Mouse (Mus musculus): ENCODE results near the gene Aacs. TPM values are rescaled to one million over a fixed set of nuclear protein-coding genes. Genes with fewer than 3 reads are reported as not detected.
A peak's percentile ranks its signal among the peaks of the same experiment; 100 is the strongest.

Gene Aacs
- polyA plus RNA-seq, 1 experiment from 2014 or later: 51.8 TPM

DNA sequence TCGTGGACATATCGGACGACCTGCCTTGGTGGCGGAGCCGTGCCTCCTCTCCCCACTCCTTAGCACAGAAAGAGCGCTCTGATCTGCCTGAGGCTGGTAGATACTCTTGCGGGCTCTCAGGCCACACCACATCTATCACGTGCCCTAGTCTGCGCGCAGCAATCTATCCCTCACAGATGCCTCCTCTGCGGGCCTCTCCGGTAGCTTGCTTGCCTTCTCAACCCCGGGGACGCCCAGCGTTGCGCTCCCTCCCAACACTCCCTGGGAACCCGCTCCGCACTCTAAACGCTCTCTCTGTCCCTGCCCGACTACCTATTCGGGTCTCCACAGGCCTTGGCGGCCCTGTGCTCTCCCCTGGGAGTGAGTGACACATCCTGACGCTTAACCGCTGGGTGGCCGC is 56.0 kb downstream of the Aacs start, which contains the start of gene Tmem132b:
Tmem132b (plus strand) TSS at position 141 of the 400 bp plus-strand sequence.
- Histone ChIP-seq H3K9ac (ENCODE audit: low read length) (peak within 1 kb of the TSS; percentile 72), H3K36me3 (ENCODE audit: control insufficient read depth, insufficient read depth, low read length) (no peaks in the 10 kb centered on the region), H3K27me3 (replicated peaks; ENCODE audit: control insufficient read depth, insufficient read depth, low read length) (peaks cover 38% of the 10 kb centered on the region), H3K4me1 (ENCODE audit: control insufficient read depth, insufficient read depth, low read length) (peaks cover 14% of the 10 kb centered on the region), H3K4me2 (ENCODE audit: low read length) (peak within 1 kb of the TSS; percentile 94), H3K4me3 (ENCODE audit: low read depth, low read length) (peak within 1 kb of the TSS; percentile 54), H3K9me3 (replicated peaks; ENCODE audit: control insufficient read depth, low read length) (no peaks in the 10 kb centered on the region), H3K27ac (ENCODE audit: low read depth, low read length) (peak within 1 kb of the TSS; percentile 39; the same call in 1 of the 2 replicates)
- ATAC-seq: peak; percentile 40; the same call in 1 of the 2 replicates
- WGBS: 5% methylated on average over 24 of the region's 25 CpGs
- DNase-seq (ENCODE audit: low spot score): peak; percentile 57

DNA sequence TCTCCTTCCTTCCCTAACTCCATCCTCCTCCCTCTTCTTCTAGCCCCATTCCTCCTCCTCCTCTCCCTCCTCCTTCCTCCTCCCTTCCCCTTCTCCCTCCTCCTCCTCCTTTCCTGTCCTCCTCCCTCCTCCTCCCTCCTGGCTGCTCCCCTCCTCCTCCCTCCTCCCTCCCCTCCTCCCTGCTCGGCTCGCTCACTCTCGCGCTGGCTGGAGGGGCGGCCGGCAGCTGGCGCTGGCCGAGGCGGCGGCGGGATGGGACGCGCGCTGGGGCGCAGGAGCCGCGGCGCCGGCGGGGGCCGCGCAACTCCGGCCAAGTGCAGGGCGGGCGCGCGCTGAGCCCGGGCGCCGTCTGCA is 56.6 kb downstream of the Aacs start:
- peak overlapping the region; percentile 72 for H3K9ac ChIP-seq (ENCODE audit: low read length)
- ATAC-seq (peak; percentile 80), DNase-seq (ENCODE audit: low spot score) (peak; percentile 75)
- peaks cover 38% of the 10 kb centered on the region for H3K27me3 ChIP-seq (replicated peaks; ENCODE audit: control insufficient read depth, insufficient read depth, low read length)
- 0% methylated on average over 29 of the region's 30 CpGs for WGBS
- peaks cover 14% of the 10 kb centered on the region for H3K4me1 ChIP-seq (ENCODE audit: control insufficient read depth, insufficient read depth, low read length)
- H3K4me3 ChIP-seq (ENCODE audit: low read depth, low read length): peak overlapping the region; percentile 54
- no peaks in the 10 kb centered on the region for H3K36me3 ChIP-seq (ENCODE audit: control insufficient read depth, insufficient read depth, low read length)
- no peaks in the 10 kb centered on the region for H3K9me3 ChIP-seq (replicated peaks; ENCODE audit: control insufficient read depth, low read length)
- H3K4me2 ChIP-seq (ENCODE audit: low read length): peak overlapping the region; percentile 94
- 0 out of 2 replicates have a peak overlapping the region, but pooled peaks have one; percentile 39 for H3K27ac ChIP-seq (ENCODE audit: low read depth, low read length)

DNA sequence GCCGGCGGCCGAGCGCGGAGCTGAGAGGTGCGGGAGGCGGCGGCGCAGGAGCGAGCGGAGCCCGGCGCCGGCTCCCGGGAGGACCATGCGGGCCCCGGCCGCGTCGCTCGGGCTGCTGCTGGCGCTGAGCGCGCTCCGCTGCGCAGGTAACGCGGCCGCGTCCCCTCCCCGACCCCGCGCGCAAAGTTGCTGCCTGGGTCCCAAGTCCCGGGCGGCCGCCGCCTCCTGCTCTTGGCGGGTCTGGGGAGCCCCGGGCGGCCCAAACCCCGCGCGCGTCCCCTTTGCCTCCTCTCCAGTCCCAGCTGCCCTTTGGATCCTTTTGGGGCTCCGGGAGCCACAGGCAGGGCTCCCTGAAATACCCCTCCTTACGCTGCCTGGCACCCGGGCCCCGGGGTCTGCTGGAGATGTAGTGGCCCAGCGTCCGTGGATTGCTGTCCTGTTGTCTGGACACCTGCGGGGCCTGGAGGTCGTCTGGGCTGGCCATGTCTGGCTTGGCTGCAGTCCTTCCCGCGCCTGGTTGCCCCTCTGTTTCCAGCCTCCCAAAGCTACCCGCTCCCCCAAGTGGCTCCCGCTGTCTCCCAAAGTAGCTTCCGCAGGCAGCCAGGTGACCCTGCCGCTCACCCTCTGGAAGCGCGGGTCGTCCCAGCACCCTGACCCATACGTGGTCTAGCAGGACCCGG is 57.1 kb downstream of the Aacs start:
- H3K27me3 ChIP-seq (replicated peaks; ENCODE audit: control insufficient read depth, insufficient read depth, low read length): peaks cover 38% of the 10 kb centered on the region
- no peaks in the 10 kb centered on the region for H3K9me3 ChIP-seq (replicated peaks; ENCODE audit: control insufficient read depth, low read length)
- DNase-seq (ENCODE audit: low spot score) (peak; percentile 29), ATAC-seq (peak; percentile 38)
- peak overlapping the region; percentile 54 for H3K4me3 ChIP-seq (ENCODE audit: low read depth, low read length)
- H3K36me3 ChIP-seq (ENCODE audit: control insufficient read depth, insufficient read depth, low read length): no peaks in the 10 kb centered on the region
- H3K4me2 ChIP-seq (ENCODE audit: low read length): peak overlapping the region; percentile 94
- peak overlapping the region; percentile 72 for H3K9ac ChIP-seq (ENCODE audit: low read length)
- 1% methylated on average over 34 of the region's 64 CpGs for WGBS
- peaks cover 14% of the 10 kb centered on the region for H3K4me1 ChIP-seq (ENCODE audit: control insufficient read depth, insufficient read depth, low read length)
- peak overlapping the region; percentile 39; the same call in 1 of the 2 replicates for H3K27ac ChIP-seq (ENCODE audit: low read depth, low read length)

DNA sequence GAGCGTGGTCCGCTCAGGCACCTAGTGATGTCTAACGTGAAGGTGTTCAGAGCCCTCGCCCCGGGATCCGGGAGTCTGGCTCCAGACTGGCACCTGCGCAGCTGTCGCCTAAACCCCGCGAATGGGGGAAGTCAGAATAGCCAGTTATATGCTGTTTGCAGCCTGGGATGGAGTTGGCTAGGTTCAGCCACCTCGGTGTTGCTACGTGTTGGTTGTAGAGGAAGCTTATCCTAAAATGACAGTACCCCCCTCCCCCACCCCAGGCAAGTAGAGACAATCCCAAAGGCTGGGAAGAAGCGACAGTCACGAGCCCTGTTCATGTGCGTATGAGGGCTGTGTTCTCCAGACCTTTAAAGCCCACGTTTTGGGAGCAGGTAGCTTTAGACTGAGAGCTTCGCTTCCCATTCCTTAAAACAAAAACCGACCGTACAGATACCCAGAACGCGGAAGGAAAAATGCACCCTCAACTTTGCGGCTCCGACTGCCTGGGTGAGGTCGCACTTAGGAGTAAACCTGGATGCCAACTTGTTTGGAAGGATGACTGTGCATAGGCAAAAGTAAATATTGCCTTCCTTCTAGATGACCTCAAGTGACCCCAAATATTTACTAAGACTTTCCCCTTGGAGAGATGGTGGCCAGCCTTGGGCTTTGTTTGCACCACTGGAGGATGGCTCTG is 57.7 kb downstream of the Aacs start:
- peak overlapping the region; percentile 94 for H3K4me2 ChIP-seq (ENCODE audit: low read length)
- H3K4me3 ChIP-seq (ENCODE audit: low read depth, low read length): peak overlapping the region; percentile 54
- peaks cover 35% of the 10 kb centered on the region for H3K27me3 ChIP-seq (replicated peaks; ENCODE audit: control insufficient read depth, insufficient read depth, low read length)
- H3K9ac ChIP-seq (ENCODE audit: low read length): peak overlapping the region; percentile 72
- peaks cover 14% of the 10 kb centered on the region for H3K4me1 ChIP-seq (ENCODE audit: control insufficient read depth, insufficient read depth, low read length)
- DNase-seq (ENCODE audit: low spot score) (peak; percentile 40), ATAC-seq (0 out of 2 replicates have a peak, but pooled peaks have one; percentile 2)
- WGBS: 2% methylated on average over 24 of the region's 24 CpGs
- no peaks in the 10 kb centered on the region for H3K36me3 ChIP-seq (ENCODE audit: control insufficient read depth, insufficient read depth, low read length)
- no peak overlapping the region for H3K27ac ChIP-seq (ENCODE audit: low read depth, low read length)
- no peaks in the 10 kb centered on the region for H3K9me3 ChIP-seq (replicated peaks; ENCODE audit: control insufficient read depth, low read length)

DNA sequence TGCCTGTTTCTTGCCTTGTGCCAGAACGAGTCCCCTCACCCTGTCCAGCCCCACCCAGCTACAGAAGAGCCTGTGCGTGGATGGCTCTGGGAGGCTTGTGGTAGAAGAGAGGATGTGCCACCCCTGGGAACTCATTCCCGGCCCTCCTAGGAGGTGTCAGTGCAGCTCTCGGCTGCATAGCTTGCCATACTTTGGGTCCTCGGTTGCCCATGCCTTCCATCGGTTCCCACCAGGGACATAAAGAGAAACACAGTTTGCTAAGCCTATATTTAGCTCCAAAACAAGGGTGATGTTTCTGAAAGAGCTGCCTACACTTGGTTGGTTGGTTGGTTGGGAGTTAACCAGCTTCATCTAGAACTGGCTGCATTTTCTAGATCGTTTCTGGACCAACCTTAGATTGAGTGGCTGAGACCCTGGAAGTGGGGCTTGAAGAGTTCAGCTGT is 58.6 kb downstream of the Aacs start:
- H3K9ac ChIP-seq (ENCODE audit: low read length): peak overlapping the region; percentile 72; the same call in 1 of the 2 replicates
- no peak overlapping the region for H3K27ac ChIP-seq (ENCODE audit: low read depth, low read length)
- 10% methylated on average over 7 of the region's 7 CpGs for WGBS

DNA sequence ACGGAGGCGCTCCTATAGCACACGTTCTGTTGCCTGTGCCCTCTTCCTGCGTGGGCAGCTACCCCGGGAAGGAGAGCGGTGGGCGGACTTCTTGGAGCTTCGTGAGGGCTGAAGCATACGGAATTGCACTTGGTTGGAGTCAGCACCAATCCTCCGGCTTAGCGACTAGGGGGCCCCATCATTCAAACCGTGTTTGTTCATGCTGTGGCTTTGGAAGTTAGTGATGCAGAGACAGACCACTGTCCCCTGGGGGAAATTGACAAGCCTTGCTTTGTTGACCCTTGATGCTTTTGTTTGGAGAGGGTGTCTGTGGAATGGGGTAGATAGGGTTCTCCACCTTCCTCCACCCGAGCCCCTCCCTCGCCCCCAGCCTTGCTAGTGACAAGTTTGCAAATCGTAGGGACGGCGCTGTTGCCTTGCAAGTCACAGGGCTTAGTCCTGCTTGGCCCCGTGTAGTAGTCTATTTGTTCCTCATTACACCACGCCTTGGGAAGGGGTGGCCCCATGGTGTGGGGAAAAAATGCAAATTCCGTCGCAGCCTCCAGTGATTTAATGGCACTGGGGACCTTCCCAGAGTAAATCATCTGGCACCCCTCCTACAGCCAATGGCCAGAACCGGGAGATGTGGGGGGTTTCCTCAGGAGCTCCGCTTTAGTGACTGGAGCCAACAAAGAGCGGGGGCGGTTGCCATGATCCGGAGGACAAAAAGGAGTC is 59.2 kb downstream of the Aacs start:
- DNase-seq (ENCODE audit: low spot score) (peak; percentile 66), ATAC-seq (peak; percentile 30)
- H3K36me3 ChIP-seq (ENCODE audit: control insufficient read depth, insufficient read depth, low read length): no peaks in the 10 kb centered on the region
- WGBS: 1% methylated on average over 26 of the region's 26 CpGs
- H3K9ac ChIP-seq (ENCODE audit: low read length): peak overlapping the region; percentile 29; the same call in 1 of the 2 replicates
- no peaks in the 10 kb centered on the region for H3K9me3 ChIP-seq (replicated peaks; ENCODE audit: control insufficient read depth, low read length)
- H3K4me2 ChIP-seq (ENCODE audit: low read length): peak overlapping the region; percentile 94
- H3K4me3 ChIP-seq (ENCODE audit: low read depth, low read length): peak overlapping the region; percentile 54
- peaks cover 32% of the 10 kb centered on the region for H3K27me3 ChIP-seq (replicated peaks; ENCODE audit: control insufficient read depth, insufficient read depth, low read length)
- no peak overlapping the region for H3K27ac ChIP-seq (ENCODE audit: low read depth, low read length)
- peaks cover 14% of the 10 kb centered on the region for H3K4me1 ChIP-seq (ENCODE audit: control insufficient read depth, insufficient read depth, low read length)

More for the DNA sequence above, 58.6 kb downstream of the Aacs start:
- DNase-seq (ENCODE audit: low spot score) (no peak), ATAC-seq (no peak)
- H3K4me1 ChIP-seq (ENCODE audit: control insufficient read depth, insufficient read depth, low read length): peaks cover 14% of the 10 kb centered on the region
- no peaks in the 10 kb centered on the region for H3K36me3 ChIP-seq (ENCODE audit: control insufficient read depth, insufficient read depth, low read length)
- H3K9me3 ChIP-seq (replicated peaks; ENCODE audit: control insufficient read depth, low read length): no peaks in the 10 kb centered on the region
- peak overlapping the region; percentile 94 for H3K4me2 ChIP-seq (ENCODE audit: low read length)
- peak overlapping the region; percentile 54 for H3K4me3 ChIP-seq (ENCODE audit: low read depth, low read length)
- peaks cover 32% of the 10 kb centered on the region for H3K27me3 ChIP-seq (replicated peaks; ENCODE audit: control insufficient read depth, insufficient read depth, low read length)

DNA sequence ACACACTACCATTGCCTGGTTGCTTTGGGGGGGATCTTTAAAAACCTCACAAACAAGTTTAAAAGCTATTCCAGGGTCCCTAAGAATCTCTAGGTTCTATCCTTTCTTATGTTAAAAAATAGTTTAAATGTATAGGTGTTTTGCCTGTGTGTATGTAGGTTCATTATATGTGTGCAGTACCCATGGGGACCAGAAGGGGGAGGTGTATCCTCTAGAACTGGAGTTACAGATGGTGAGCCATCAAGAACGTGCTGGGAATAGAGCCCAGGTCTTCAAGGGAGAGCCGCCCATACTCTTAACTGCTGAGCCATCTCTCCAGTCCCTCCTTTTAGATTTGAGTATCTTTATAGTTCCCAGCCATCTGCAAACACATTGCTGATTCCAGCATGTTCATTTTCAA is 69.5 kb downstream of the Aacs start:
- ATAC-seq: no peak
- Histone ChIP-seq H3K4me3 (ENCODE audit: low read depth, low read length) (no peak overlapping the region), H3K27me3 (replicated peaks; ENCODE audit: control insufficient read depth, insufficient read depth, low read length) (no peaks in the 10 kb centered on the region), H3K36me3 (ENCODE audit: control insufficient read depth, insufficient read depth, low read length) (no peaks in the 10 kb centered on the region), H3K4me2 (ENCODE audit: low read length) (no peak overlapping the region), H3K27ac (ENCODE audit: low read depth, low read length) (no peak overlapping the region), H3K4me1 (ENCODE audit: control insufficient read depth, insufficient read depth, low read length) (peaks cover 2% of the 10 kb centered on the region; the same call in 1 of the 2 replicates), H3K9me3 (replicated peaks; ENCODE audit: control insufficient read depth, low read length) (no peaks in the 10 kb centered on the region), H3K9ac (ENCODE audit: low read length) (no peak overlapping the region)
- DNase-seq (ENCODE audit: low spot score): no peak
- 90% methylated on average over 2 of the region's 2 CpGs for WGBS

DNA sequence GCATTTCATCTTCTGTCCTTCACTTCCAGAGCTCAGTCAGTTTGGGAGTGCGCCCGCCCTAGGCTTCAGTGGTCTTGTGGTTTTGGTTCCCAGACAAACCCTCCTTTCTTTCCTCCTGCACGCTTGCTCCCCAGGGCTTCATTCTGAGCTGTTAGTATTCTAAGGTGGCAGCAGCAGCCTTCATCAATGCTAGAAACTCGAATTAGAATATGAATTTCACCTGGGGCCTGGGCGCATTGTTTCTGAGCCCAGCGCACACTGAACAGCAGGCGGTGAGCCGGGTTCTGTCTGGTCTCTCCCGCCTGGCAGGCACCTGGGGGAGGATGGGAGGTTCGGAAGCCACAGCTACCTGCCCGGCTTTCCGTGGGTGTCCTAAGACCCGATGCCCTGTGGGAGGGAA is 70.7 kb downstream of the Aacs start:
- ATAC-seq (no peak), DNase-seq (ENCODE audit: low spot score) (no peak)
- no peaks in the 10 kb centered on the region for H3K27me3 ChIP-seq (replicated peaks; ENCODE audit: control insufficient read depth, insufficient read depth, low read length)
- H3K4me2 ChIP-seq (ENCODE audit: low read length): no peak overlapping the region
- no peaks in the 10 kb centered on the region for H3K36me3 ChIP-seq (ENCODE audit: control insufficient read depth, insufficient read depth, low read length)
- H3K9me3 ChIP-seq (replicated peaks; ENCODE audit: control insufficient read depth, low read length): no peaks in the 10 kb centered on the region
- WGBS: 21% methylated on average over 13 of the region's 13 CpGs
- no peak overlapping the region for H3K9ac ChIP-seq (ENCODE audit: low read length)
- H3K4me3 ChIP-seq (ENCODE audit: low read depth, low read length): no peak overlapping the region
- peaks cover 2% of the 10 kb centered on the region; the same call in 1 of the 2 replicates for H3K4me1 ChIP-seq (ENCODE audit: control insufficient read depth, insufficient read depth, low read length)
- H3K27ac ChIP-seq (ENCODE audit: low read depth, low read length): no peak overlapping the region

Measured in forebrain, embryonic 14.5 days (tissue).